Mouse (Mus musculus) heart, embryonic 15.5 days (tissue): ENCODE data around the gene Ttll4. TPM values are rescaled to one million over a fixed set of nuclear protein-coding genes. Genes with fewer than 3 reads are reported as not detected.

Experiments
- ATAC-seq: fragments of 200-750 bp; cut with Nextera tagmentation; replicated peaks from 2 replicates; pipeline ENCODE4 v1.8.0; 2017; ENCODE audit warnings: low read depth, moderate TSS enrichment; ENCODE audit not compliant: insufficient number of reproducible peaks, insufficient read depth, low FRiP score
- H3K27ac ChIP-seq: fragments of 300-500 bp; sonication (generic); 2 replicates; pipeline ENCODE4 v1.5.1; 2015; ENCODE audit warnings: mild to moderate bottlenecking, inconsistent platforms
- H3K27me3 ChIP-seq: fragments of 300-500 bp; sonication (generic); 2 replicates; pipeline ENCODE4 v1.6.1; 2015; ENCODE audit warnings: inconsistent platforms
- H3K36me3 ChIP-seq: fragments of 300-500 bp; sonication (generic); 2 replicates; pipeline ENCODE4 v1.6.1; 2015; ENCODE audit warnings: mild to moderate bottlenecking, inconsistent platforms
- H3K4me1 ChIP-seq: fragments of 300-500 bp; sonication (generic); replicated peaks from 2 replicates; pipeline ENCODE4 v1.6.1; 2015; ENCODE audit warnings: inconsistent platforms
- H3K4me2 ChIP-seq: fragments of 300-500 bp; sonication (generic); 2 replicates; pipeline ENCODE4 v1.6.1; 2015; ENCODE audit warnings: inconsistent platforms, mild to moderate bottlenecking, moderate library complexity
- H3K4me3 ChIP-seq: fragments of 300-500 bp; sonication (generic); 2 replicates; pipeline ENCODE4 v1.5.1; 2015; ENCODE audit warnings: mild to moderate bottlenecking, inconsistent platforms
- H3K9ac ChIP-seq: fragments of 300-500 bp; sonication (generic); 2 replicates; pipeline ENCODE4 v1.6.1; 2015; ENCODE audit warnings: mild to moderate bottlenecking, inconsistent platforms
- H3K9me3 ChIP-seq: fragments of 300-500 bp; sonication (generic); replicated peaks from 2 replicates; pipeline ENCODE4 v1.6.1; 2016; ENCODE audit warnings: inconsistent platforms
- WGBS: fragments of 180-500 bp; shearing (Covaris S2); methylation state at CpG from one replicate; pipeline ENCODE4 v1.1.7; 2015; ENCODE audit warnings: mixed read lengths; 5-methylcytosine and 5-hydroxymethylcytosine counted together
- polyA plus RNA-seq: library from polyadenylated mRNA; unstranded; fragments of >200 nt; fragmentation: Nextera tagmentation; extraction: Ambion mirVana; gene quantifications from 2 replicates; pipeline ENCODE4 v1.2.1, GENCODE M21; 2015

Ttll4 gene
- polyA plus RNA-seq, 1 experiment from 2014 or later: 7.3 TPM

DNA sequence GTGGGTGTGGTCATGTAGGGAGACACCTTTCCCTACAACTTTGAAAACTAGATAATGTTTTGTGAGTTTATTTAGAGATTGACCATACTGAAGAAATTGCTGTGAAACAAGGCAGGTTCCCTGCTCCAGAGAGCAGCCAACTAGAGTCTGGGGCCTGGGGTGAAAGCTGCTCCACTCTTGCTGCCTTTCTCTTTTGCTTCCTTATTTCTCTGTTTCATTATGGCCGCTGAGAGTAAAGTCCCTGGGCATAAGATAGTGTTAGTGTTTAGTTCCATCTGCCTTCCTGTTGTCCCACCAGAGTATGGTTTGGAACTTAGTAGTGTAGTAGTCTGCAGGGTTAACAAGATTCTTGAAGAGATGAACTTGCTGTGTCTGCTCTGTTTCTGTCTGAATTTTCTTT is 16.3 kb downstream of the Ttll4 start:
- no peaks in the 10 kb centered on the region for H3K9me3 ChIP-seq
- H3K4me2 ChIP-seq: no peak overlapping the region
- H3K27me3 ChIP-seq: no peaks in the 10 kb centered on the region
- peaks cover 3% of the 10 kb centered on the region for H3K4me1 ChIP-seq
- no peak overlapping the region for H3K9ac ChIP-seq
- H3K27ac ChIP-seq: no peak overlapping the region
- WGBS: 71% methylated on average over 1 of the region's 1 CpGs
- H3K36me3 ChIP-seq: peaks cover 36% of the 10 kb centered on the region
- ATAC-seq: no peak
- no peak overlapping the region for H3K4me3 ChIP-seq

- H3K36me3 ChIP-seq: peaks cover 75% of the 10 kb centered on the region
- no peaks in the 10 kb centered on the region for H3K4me1 ChIP-seq
- 91% methylated on average over 7 of the region's 7 CpGs for WGBS
- H3K4me3 ChIP-seq: no peak overlapping the region
- no peaks in the 10 kb centered on the region for H3K9me3 ChIP-seq
- ATAC-seq: no peak
- no peak overlapping the region for H3K27ac ChIP-seq
- H3K4me2 ChIP-seq: no peak overlapping the region
- H3K27me3 ChIP-seq: no peaks in the 10 kb centered on the region
- H3K9ac ChIP-seq: no peak overlapping the region
These were observed 25.6 kb downstream of the Ttll4 start for GRCm38 (mm10) chr1:74687131-74687530.

- no peak for ATAC-seq
- 83% methylated on average over 8 of the region's 8 CpGs for WGBS
- no peak overlapping the region for H3K9ac ChIP-seq
- H3K4me1 ChIP-seq: peaks cover 8% of the 10 kb centered on the region
- H3K9me3 ChIP-seq: no peaks in the 10 kb centered on the region
- H3K36me3 ChIP-seq: peaks cover 79% of the 10 kb centered on the region
- H3K4me3 ChIP-seq: no peak overlapping the region
- H3K27ac ChIP-seq: no peak overlapping the region
- H3K27me3 ChIP-seq: no peaks in the 10 kb centered on the region
- no peak overlapping the region for H3K4me2 ChIP-seq
These were observed 32.5 kb downstream of the Ttll4 start for GRCm38 (mm10) chr1:74693891-74694583.

GRCm38 (mm10) chr1:74695836-74696235 is 34.3 kb downstream of the Ttll4 start:
- ATAC-seq: no peak
- Histone ChIP-seq H3K4me3 (no peak overlapping the region), H3K27ac (no peak overlapping the region), H3K9me3 (no peaks in the 10 kb centered on the region), H3K9ac (no peak overlapping the region), H3K4me1 (peaks cover 10% of the 10 kb centered on the region), H3K27me3 (no peaks in the 10 kb centered on the region), H3K4me2 (no peak overlapping the region), H3K36me3 (peaks cover 61% of the 10 kb centered on the region)
- WGBS: 81% methylated on average over 4 of the region's 4 CpGs

- no peaks in the 10 kb centered on the region for H3K27me3 ChIP-seq
- no peak for ATAC-seq
These were observed 35.9 kb downstream of the Ttll4 start for GRCm38 (mm10) chr1:74697416-74697815.

GRCm38 (mm10) chr1:74698353-74698752 is 36.8 kb downstream of the Ttll4 start:
- Histone ChIP-seq H3K9me3 (no peaks in the 10 kb centered on the region), H3K4me2 (no peak overlapping the region), H3K9ac (no peak overlapping the region), H3K4me1 (peaks cover 10% of the 10 kb centered on the region), H3K27me3 (no peaks in the 10 kb centered on the region), H3K27ac (peak overlapping the region; percentile 60), H3K36me3 (peaks cover 45% of the 10 kb centered on the region), H3K4me3 (no peak overlapping the region)
- no peak for ATAC-seq
- 96% methylated on average over 1 of the region's 1 CpGs for WGBS

More at GRCm38 (mm10) chr1:74697416-74697815, 35.9 kb downstream of the Ttll4 start:
- Histone ChIP-seq H3K9me3 (no peaks in the 10 kb centered on the region), H3K9ac (no peak overlapping the region), H3K4me2 (no peak overlapping the region), H3K27ac (no peak overlapping the region), H3K4me3 (no peak overlapping the region), H3K4me1 (peaks cover 10% of the 10 kb centered on the region), H3K36me3 (peaks cover 47% of the 10 kb centered on the region)
- WGBS: 80% methylated on average over 6 of the region's 6 CpGs

GRCm38 (mm10) chr1:74698791-74699190 is 37.2 kb downstream of the Ttll4 start:
- peaks cover 42% of the 10 kb centered on the region for H3K36me3 ChIP-seq
- no peak overlapping the region for H3K9ac ChIP-seq
- H3K27me3 ChIP-seq: no peaks in the 10 kb centered on the region
- H3K4me2 ChIP-seq: no peak overlapping the region
- peak; percentile 77; the same call in 1 of the 2 replicates for ATAC-seq
- peak overlapping the region; percentile 60 for H3K27ac ChIP-seq
- H3K4me1 ChIP-seq: peaks cover 10% of the 10 kb centered on the region
- H3K4me3 ChIP-seq: no peak overlapping the region
- 16% methylated on average over 1 of the region's 1 CpGs for WGBS
- H3K9me3 ChIP-seq: no peaks in the 10 kb centered on the region

DNA sequence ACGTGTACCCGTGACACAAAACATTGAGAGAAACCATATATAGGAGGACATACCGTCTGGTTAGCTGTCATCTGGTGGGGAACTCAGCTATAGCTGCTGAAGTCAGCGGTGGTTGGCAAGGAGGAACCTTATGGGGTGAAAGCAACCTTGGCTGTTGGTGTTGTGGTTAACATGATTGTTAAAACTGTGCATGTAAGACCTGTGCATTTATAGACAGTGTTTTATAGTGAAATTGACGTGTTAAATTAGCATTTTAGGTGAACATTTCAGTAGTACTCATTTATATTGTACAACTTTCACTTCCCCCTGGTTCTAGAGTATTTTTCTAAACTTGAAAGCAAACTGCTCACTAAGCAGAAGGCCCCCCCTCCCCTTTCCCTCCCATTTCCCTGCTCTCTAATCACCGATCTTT is 40.6 kb downstream of the Ttll4 start:
- Histone ChIP-seq H3K4me3 (no peak overlapping the region), H3K27me3 (no peaks in the 10 kb centered on the region), H3K36me3 (peaks cover 13% of the 10 kb centered on the region), H3K9me3 (no peaks in the 10 kb centered on the region), H3K4me2 (no peak overlapping the region), H3K4me1 (peaks cover 16% of the 10 kb centered on the region), H3K9ac (no peak overlapping the region), H3K27ac (no peak overlapping the region)
- 86% methylated on average over 6 of the region's 6 CpGs for WGBS
- no peak for ATAC-seq

DNA sequence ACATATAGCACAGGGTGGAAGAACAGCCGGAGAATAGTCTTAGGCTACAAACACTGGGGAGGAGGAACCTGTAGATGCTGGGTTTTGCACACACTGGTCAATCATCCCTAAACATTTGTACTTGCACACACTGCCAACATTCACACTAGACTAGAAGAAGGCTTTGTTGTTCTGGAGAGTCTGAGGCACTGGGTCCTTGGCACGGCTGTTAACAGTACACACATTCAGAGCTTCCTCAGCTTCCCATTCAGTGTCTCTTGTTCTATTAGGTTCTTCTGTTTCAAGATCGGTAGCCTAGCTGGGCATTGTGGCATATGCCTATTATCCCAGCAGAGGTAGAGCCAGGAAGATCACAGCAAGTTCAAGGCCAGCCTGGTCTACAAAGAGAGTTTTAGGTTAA is 42.6 kb downstream of the Ttll4 start:
- Histone ChIP-seq H3K4me3 (no peak overlapping the region), H3K9me3 (no peaks in the 10 kb centered on the region), H3K9ac (no peak overlapping the region), H3K4me2 (no peak overlapping the region), H3K27ac (no peak overlapping the region), H3K4me1 (peaks cover 7% of the 10 kb centered on the region), H3K27me3 (no peaks in the 10 kb centered on the region), H3K36me3 (no peaks in the 10 kb centered on the region)
- 88% methylated on average over 3 of the region's 3 CpGs for WGBS
- no peak for ATAC-seq

DNA sequence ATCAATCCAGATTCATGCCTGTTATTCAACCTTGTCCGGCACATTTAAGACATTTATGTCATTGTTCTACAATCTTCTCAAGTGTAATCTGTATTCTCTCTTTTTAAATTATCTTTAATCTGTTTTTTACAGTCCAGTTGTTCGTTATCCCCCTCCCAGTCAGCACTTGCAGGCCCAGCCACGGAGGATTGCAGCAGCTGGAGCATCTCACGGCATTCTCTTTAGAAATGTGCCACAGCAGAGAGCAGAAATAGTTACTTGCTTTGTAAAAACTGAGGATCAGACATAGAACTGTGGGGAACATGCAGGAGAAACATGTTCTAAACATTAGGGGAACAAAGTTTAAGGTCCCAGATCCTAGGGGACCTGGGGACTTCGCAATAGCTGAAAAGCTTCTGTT is 43.5 kb downstream of the Ttll4 start:
- Histone ChIP-seq H3K9me3 (no peaks in the 10 kb centered on the region), H3K4me3 (no peak overlapping the region), H3K27ac (0 out of 2 replicates have a peak overlapping the region, but pooled peaks have one; percentile 30), H3K36me3 (no peaks in the 10 kb centered on the region), H3K27me3 (no peaks in the 10 kb centered on the region), H3K9ac (no peak overlapping the region), H3K4me2 (no peak overlapping the region), H3K4me1 (peaks cover 6% of the 10 kb centered on the region; the same call in 1 of the 2 replicates)
- WGBS: 64% methylated on average over 5 of the region's 5 CpGs
- ATAC-seq: no peak

GRCm38 (mm10) chr1:74709566-74709965 is 48.0 kb downstream of the Ttll4 start:
- Histone ChIP-seq H3K9me3 (no peaks in the 10 kb centered on the region), H3K27me3 (no peaks in the 10 kb centered on the region), H3K4me3 (no peak overlapping the region), H3K36me3 (no peaks in the 10 kb centered on the region), H3K27ac (no peak overlapping the region), H3K4me2 (no peak overlapping the region), H3K4me1 (peaks cover 12% of the 10 kb centered on the region), H3K9ac (no peak overlapping the region)
- no peak for ATAC-seq
- WGBS: 49% methylated on average over 6 of the region's 6 CpGs

GRCm38 (mm10) chr1:74712046-74712445 is 50.5 kb downstream of the Ttll4 start:
- H3K4me2 ChIP-seq: no peak overlapping the region
- H3K4me3 ChIP-seq: no peak overlapping the region
- 64% methylated on average over 4 of the region's 4 CpGs for WGBS

More at GRCm38 (mm10) chr1:74712046-74712445, 50.5 kb downstream of the Ttll4 start:
- Histone ChIP-seq H3K27ac (no peak overlapping the region), H3K4me1 (peaks cover 6% of the 10 kb centered on the region), H3K9ac (no peak overlapping the region), H3K9me3 (no peaks in the 10 kb centered on the region), H3K36me3 (no peaks in the 10 kb centered on the region), H3K27me3 (no peaks in the 10 kb centered on the region)
- ATAC-seq: no peak
